Mouse (Mus musculus) kidney, adult 8-10 months (tissue): ENCODE measurements around the gene Tmem38a.
A peak's percentile ranks its signal among the peaks of the same experiment; 100 is the strongest.

ENCODE experiments used
- DNase-seq, 2 experiments: peaks; one replicate each; pipeline ENCODE4 v3.0.0; 2022

Gene Tmem38a

GRCm38 (mm10) chr8:72571611-72572473 is at the start of gene Tmem38a:
TSS of gene Tmem38a (plus strand) at chr8:72572055.
- DNase-seq: peak; percentile 69

DNA sequence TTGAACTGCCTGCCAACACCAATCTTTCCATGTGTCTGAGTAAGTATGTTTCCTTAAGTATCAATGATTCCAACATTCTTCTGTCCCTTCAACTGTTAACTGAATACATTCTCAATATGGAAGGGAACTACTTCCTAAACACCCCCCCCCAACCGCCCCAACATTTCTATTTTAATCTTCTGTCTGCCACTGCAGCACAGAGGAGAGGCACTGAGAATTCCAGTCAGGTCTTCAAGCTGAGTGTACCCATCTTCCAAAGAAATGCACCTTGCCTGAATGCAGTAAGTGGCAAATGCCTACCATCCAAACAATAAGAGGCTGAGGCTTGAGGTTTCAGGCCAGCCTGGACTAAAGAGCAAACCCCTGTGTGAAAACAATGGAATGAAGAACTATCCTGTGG is 39.8 kb upstream of the Tmem38a start:
- no peak for DNase-seq

DNA sequence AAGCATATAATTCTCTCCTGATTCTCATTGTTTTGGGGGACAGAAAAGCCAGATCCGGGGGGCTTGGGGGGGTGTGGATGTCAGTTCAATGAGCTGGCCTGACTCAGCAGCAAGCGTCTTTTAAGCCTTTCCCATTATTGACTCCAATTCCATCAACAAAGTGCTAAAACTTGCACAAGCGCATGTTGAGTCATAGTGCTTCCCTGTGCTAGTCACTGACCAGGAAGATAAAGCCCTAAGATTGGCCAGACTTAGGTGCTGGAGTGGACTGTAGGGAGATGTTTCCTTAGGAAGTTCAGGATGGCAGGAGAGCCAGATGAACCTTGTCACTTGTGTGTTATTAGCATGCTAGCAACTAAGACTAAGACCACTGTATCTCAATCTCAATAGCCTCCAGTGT is 37.0 kb upstream of the Tmem38a start:
- no peak for DNase-seq

DNA sequence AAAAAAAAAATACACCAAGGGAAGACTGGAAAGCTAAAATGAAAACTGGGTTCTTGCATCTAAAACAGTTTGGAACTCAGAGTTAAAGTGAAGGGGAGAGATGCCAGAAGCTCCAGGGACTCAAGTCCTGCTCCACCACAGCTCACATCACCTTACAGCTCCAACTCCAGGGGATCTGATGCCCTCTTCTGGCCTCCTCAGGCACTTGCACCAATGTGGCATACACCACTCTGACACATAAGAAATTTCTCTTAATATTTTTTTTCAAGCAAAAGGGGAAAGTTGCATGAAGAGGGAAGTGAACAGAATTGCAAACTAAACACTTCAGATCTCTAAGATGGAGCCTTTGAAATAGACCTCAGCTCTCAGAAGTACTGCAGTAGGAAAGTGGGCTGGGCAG is 32.6 kb upstream of the Tmem38a start:
- no peak for DNase-seq

DNA sequence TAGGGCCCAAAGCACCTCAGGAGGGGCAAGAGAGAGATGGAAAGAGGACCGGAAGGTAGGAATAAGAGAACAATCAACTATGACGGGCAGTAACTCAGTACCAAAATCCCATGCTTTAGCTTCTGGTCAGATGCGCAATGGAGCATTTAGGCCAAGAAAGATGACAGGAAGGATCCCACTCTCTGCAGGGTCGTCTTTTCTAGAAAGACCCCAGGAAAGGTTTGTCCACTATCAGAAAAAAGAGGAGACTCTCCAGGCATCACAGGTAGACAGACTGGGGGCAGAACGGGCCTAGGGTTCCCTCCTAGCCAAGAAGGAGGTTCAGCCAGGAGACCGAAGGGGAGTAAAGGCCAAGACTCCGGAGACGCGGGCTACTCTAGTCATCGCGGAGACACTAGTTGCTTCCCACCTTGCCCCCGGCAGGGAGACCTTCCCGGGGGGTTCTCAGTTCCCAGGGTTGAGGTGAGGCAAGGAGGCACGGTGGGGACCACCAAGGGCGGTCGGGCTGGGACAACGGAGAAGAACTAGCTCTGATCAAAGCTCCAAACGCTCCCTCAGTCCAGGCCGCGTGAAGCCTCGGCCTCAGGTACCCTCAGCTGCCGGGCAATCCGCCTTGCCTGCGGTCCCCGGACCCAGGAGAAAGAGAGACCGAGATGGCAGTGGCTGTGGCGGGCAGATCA is 24.6 kb upstream of the Tmem38a start:
- peak; percentile 20 to 21 for DNase-seq

DNA sequence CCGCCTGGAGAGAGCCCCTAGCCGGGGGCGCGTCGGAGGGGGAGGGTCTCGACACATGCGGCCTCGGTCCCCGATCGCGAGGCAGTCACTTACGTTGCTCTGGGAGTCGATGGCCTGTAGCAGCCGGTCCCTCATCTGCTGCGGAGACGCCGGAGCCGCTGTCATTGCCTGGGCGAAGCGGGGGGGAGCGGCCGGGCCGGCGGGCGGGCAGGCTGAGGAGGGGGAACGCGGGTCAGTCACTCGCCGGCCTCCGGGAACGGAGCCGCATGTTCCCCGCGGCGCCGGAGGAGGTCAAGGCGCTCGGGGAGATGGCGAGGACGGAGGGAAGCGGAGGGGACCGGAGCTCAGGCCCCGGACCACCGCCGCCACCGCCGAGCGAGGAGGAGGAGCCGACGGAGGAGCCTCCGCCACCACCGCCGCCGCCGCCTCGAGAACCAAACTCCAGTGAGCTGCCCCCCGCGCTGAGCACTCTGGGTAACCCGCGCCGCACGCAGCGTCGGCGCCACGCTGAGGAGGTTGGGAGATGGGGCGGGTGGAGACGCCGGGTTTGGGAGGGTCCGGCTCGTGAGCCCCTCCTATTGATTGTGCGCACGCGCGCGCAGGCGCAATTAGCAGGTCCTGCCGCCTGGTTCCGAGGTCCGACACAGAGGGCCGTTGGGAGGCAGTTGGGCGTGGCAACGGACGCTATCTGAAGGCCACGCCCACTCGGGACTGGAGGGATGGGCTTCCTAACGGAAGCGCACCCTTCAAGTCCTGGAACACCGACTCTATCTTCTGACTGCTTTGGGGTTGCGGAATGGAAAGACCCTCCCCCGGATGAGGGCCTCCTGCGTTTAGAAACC is 23.8 kb upstream of the Tmem38a start, which contains the start of gene Med26:
TSS of gene Med26 (minus strand) at position 469 of the 842 bp plus-strand sequence.
- peak; percentile 98 to 99 for DNase-seq

DNA sequence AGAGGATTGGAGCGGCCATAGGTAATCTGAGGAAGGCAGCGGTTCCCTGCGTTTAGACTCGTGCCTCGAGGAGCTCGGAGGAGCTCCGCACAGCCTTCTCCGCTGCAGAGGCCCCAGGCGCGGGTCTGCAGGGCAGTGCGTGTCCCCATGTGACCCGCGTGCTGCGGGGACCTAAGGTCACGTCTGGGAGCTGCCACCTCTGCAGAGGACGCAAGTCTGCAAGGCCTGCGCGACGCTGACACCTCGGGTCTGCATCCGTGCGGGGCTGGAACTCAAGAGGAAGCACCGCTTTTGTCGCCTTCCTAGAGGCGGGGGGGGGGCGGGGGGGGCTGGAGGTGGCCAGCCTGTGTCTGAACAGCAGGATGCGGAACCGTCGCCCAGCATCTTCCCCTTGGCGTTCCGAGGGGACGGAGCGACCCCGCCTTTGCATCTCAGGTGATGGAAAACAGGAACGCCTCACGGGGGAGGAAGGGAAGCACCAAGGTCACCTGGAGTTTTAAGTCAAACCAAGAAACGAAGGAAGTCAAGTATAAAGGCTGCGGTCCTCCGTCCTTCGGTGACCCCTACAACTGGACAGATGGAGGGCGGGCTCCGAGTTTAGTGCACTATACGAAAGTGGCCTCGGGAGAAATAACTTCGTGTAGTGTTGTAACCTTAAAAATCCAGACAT is 23.1 kb upstream of the Tmem38a start:
- peak; percentile 29 to 39 for DNase-seq

- peak in 1 of 2 experiments; percentile 17 for DNase-seq
These were observed 22.5 kb upstream of the Tmem38a start for GRCm38 (mm10) chr8:72549314-72549892.

GRCm38 (mm10) chr8:72555770-72556169 is 16.1 kb upstream of the Tmem38a start:
- no peak for DNase-seq

GRCm38 (mm10) chr8:72561111-72561689 is 10.7 kb upstream of the Tmem38a start:
- DNase-seq: no peak

DNA sequence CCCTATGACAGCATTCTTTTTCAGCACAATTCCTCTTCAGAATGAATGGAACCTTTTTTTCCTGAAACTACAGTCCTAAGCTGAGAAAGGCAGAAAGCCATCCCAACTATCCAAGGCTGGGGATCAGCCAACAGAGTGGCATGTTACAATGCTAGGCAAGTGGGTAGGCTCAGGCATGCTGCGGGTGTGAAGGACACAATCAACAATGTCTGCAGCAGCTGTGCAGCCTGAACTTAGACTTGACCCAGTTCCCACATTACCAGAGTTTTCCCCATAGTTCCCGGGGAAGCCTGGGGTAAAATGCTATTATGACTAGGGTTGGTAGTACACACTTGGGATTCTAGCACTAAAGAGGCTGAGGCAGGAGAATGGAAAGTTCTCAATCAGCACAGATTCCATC is 5.9 kb upstream of the Tmem38a start:
- no peak for DNase-seq

- DNase-seq: peak; percentile 99 to 100
These were observed 933 bp upstream of the Tmem38a start, which contains the start of gene Smim7 for GRCm38 (mm10) chr8:72570633-72571610. TSS of gene Smim7 (minus strand) at chr8:72571088.

DNA sequence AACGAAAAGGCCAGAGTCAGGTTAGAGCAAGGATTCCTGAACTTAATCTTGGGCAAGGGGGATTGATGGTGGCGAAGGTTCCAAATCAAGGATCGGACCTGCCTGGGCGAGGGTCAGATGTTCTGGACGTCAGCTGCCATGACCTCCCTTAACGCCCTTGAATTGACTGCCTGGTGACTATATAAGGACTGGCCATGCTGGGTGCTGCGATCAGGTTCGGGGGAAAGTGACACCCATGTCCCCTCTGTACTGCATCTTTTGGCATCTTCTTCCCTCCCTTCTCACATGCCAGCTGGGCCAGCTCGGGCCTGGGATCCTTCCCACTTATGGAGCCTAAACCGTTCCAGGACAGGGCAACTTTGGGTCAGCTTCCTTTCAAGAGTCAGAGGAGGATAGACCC is 652 bp downstream of the Tmem38a start:
- DNase-seq: peak in 1 of 2 experiments; percentile 14

GRCm38 (mm10) chr8:72573450-72573849 is 1.6 kb downstream of the Tmem38a start:
- DNase-seq: no peak

- no peak for DNase-seq
These were observed 4.1 kb downstream of the Tmem38a start for GRCm38 (mm10) chr8:72575915-72576314.

DNA sequence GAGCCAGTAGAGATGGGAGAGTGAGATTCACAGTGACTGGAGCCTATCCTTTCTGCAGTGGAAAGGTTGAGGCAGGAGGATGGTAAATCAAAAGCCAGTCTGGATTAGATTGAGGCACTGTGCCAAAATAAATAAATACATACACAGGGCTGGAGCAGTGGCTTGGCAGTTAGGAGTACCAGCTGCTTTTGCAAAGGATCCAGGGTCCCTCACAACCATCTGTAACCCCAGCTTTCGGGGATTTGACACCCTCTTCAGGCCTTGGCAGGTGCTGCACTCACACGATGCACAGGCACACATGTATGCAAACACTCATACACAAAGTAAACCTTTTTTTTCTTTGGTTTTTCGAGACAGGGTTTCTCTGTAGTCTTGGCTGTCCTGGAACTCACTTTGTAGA is 5.4 kb downstream of the Tmem38a start:
- no peak for DNase-seq

GRCm38 (mm10) chr8:72577941-72578340 is 6.1 kb downstream of the Tmem38a start:
- no peak for DNase-seq

- no peak for DNase-seq
These were observed 7.5 kb downstream of the Tmem38a start for GRCm38 (mm10) chr8:72579374-72579773.

GRCm38 (mm10) chr8:72583056-72583771 is 11.4 kb downstream of the Tmem38a start:
- DNase-seq: peak in 1 of 2 experiments; percentile 22

DNA sequence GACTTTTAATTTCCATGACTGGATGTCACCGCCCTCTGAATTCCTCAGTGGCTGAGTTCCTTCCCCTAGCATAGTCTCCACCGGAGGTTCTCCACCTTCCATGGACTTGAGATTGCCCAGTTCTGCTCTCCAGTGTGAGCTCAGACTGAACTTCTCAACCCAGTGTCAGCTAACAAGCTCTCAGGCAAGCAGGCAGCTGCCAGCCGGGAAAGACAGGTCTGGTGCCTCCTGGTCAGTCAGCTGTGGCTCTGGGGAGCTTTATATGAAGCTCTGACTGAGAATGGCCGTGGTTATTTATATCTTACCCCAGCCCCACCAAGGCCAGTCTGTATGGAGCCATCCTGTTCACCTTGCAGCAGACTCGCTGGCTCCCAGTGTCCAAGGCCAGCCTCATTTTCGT is 12.5 kb downstream of the Tmem38a start:
- no peak for DNase-seq
